Mouse (Mus musculus): ENCODE measurements around the gene Adam22.
"Not testable (repeated sequence)": the region's sequence is repeated elsewhere in the genome, so short reads cannot be mapped to it uniquely, and the experiment has no call there.

Adam22 gene

GRCm38 (mm10) chr5:8312324-8312723, 55.6 kb downstream of the Adam22 start:
- DNase-seq = no peak

- DNase-seq = no peak
These were observed 57.1 kb downstream of the Adam22 start for GRCm38 (mm10) chr5:8310907-8311306.

GRCm38 (mm10) chr5:8297719-8298419, 70.1 kb downstream of the Adam22 start:
- no peak for DNase-seq

DNA sequence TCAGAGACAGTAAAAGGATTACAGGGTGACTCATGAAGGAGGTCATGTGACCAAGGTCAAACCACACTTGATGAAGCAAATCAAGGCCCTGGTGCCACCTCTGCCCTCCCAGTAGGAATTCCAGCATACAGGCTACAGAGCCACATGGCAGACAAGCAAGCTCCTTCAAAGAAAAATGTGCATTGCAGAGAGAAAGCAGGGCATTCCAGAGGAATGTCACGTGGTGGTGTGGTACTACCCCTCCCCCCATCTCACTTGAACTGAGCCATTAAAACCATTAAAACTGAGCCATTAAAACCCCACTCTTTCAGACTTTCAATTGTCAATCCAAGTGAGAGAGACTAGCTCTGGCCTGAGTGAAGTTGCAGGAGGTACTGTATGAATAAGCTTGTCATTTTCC, 74.7 kb downstream of the Adam22 start:
- no peak for DNase-seq

DNA sequence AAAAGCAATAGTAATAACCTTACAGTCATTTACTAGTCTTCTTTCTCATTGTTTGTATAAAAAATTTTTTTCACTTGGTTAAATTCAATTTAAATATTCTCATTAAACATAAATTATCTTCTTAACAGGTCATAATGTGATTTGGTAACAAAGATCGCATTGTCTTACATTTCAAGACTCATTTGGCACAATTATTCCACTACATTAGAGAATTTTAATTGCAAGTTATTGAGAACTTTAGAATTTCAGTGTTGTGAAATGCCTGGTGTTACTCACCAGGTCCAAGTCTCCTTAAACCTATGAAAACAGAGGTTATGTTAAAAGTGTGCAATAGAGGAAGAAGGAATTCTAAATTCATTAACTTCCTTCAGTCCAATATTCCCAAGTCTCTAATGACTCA, 76.5 kb downstream of the Adam22 start:
- no peak for DNase-seq

DNA sequence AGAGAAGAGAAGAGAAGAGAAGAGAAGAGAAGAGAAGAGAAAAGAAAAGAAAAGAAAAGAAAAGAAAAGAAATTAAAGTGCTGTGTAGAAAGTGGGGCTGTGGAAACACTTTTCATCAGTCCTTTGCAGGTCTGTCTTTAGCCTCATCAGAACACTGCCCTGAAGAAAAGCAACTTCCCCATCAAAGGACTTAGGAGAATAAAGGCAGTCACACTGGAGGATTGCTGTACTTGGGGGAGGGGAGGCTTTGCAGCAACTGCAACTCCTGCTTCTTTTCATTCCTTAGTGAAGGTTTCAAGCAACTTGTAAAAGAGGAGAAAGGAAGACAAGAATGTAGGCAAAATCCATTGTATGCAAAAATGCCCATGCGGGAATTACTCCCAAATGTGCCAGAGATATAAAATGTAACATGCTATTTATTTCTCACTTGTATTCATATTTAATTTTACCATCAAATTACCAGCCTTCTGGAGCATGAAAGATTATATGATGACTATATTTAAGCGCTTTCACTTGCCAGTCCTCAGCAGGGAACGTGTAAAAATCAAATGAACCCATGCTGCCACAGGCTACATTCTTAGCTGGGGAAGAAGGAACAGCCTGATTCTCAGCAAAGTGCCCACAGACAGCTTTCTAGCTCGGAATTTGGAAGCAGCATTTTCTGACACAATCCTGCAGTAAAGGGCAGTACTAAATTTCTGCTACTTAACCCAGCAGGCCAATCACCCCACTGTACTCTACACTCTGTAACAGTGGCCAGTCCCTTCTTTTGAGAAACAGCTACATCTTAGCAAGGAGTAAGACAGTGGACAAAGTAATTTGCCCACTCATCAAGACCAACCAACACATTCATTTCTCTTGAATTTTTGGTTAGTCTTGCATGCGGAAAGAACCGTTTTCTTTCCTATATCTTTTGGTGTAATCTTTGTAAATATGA, 78.0 kb downstream of the Adam22 start:
- no peak for DNase-seq

- DNase-seq = no peak
These were observed 83.8 kb downstream of the Adam22 start for GRCm38 (mm10) chr5:8284123-8284522.

DNA sequence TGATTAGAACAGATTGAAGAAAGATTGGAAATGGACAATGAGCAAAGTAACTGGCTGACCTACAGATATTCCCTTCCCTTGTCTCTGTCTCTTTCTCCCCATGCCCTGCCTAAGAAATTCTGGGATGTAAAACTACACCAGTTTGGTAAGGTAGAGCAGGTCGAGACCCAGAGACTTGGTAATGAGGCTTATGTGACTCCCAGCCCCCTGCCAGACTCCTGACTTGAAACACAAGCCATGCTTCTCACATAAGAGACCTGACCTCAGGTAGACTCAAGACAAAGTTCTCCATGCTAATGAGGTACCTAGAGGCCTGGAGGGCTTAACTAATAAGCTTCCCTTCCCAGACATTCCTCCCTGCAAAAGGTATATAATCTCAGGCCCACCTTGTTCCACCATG, 91.8 kb downstream of the Adam22 start:
- no peak for DNase-seq

DNA sequence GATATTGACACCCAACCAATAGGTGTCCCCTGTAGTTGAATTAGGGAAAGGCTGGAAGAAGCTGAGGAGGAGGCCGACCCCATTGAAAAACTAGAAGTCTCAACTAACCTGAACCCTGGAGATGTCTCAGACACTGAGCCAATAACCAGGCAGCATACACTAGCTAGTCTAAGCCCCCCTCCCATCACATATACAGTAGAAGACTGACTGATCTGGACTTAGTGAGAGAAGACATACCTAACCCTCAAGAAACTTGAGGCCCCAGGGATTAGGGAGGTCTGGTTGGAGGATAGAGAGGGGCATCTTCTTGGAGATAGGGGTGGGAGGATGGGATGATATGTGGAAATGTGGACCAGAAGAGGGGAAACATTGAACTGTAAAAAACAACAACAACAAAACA, 110.6 kb downstream of the Adam22 start:
- no peak for DNase-seq

- DNase-seq = peak in 1 of 2 experiments; percentile 15
These were observed 111.5 kb downstream of the Adam22 start for GRCm38 (mm10) chr5:8256487-8256886.

DNA sequence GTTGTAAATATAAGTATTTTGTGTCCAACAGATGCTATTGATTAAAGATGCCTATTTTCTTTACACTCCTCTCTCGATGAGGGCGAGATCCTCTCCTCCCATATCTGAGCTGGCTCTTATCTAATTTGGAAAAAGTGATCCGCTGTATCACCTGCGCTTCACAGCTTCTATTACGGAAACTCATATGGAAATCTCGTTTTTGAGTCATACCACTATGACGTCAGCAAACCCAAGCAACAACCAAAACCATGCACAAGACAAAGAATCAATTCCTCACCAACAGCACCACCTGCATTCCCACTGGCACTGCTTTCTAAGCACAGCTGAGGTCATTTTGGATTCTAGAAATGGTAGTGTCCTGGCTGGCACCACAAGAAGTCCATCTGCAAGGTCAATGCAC, 123.3 kb downstream of the Adam22 start:
- no peak for DNase-seq

DNA sequence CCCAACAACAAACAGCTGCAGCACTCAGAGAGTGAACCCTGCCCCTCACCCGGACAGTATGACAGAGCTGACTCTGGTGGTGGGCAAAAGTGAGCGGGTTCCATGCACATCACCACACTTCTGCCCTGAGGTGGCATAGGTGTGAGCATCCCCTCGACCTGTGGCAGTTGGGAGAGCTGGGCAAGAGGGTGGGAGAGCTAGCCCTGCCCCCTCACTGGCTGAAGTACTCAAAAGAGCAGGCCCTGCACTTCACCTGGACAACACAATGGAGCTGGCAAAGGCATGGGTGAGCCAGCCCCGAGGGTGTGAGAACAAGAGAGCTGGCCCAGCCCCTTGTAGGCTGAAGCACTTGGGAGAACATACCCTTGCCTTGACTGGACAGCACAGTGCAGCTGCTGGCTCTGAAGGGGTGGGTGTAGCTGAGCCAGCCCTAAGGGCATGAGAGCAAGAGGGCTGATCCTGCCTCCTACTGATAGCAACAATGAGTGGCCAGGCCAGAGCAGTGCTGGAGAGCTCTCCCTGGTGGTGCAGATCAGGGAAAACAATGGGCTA, 124.8 kb downstream of the Adam22 start:
- peak in 1 of 2 experiments; percentile 25 for DNase-seq

- no peak for DNase-seq
These were observed 125.3 kb downstream of the Adam22 start for GRCm38 (mm10) chr5:8242660-8243059.

DNA sequence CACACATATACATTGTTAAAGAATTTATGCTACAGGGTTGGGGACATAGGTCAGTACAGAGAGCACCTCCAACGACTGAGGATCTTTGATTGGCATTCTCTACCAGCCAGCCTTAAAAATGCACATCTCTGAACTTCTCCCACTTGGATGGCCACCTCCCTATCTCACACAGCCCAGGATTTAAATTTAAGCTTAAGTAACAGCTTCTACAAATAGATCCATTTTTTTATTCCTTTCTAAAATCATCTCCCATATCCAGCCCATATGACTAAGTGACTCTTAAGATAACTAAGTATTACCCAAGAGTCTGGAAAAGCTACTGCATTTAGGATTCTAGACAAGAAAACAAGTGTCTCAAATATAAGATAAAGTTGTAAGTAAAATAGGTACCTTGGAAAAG, 140.9 kb downstream of the Adam22 start:
- DNase-seq = no peak

GRCm38 (mm10) chr5:8224321-8224705, 143.6 kb downstream of the Adam22 start:
- no peak for DNase-seq

GRCm38 (mm10) chr5:8223597-8224320, 144.2 kb downstream of the Adam22 start:
- no peak for DNase-seq

DNA sequence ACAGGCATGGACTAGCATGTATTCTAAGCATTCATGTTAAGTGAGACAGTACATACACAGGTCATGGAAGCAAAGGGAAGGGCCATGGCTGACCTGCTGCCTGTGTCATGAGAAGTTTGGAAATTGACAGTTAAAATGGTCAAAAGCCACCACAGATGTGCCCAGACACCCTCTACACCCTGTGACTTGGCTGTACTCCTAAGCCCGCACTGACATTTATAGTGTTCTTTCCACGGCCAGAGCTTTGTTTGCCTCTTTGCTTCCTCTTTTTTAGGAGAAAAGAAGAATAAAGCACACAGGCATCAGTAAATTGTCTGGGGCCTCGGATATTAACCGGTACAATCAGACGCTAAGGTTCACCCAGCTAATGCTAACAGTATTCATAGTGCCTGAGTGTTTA, 146.3 kb downstream of the Adam22 start:
- DNase-seq = no peak

- no peak for DNase-seq
These were observed 152.1 kb downstream of the Adam22 start for GRCm38 (mm10) chr5:8215841-8216240.

- DNase-seq = not testable (repeated sequence)
These were observed 183.0 kb downstream of the Adam22 start for GRCm38 (mm10) chr5:8184992-8185391.

DNA sequence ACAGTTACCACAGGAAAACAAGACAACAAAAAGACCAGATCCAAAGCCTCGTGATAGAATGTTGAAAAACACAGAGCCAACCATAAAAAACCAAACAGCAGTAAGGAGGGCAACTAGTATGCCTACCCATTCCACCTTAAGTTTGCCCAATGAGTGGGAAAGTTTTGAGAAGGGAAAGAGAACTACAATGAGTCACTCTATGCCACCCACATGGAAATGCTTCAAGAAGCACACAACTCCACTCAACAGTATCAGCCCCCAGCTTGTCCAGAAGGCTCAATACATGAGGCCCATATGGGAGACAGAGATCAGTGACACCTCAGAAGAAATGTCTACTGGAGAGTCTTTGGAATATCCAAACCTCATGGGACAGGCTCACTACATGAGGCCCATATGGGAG, 187.3 kb downstream of the Adam22 start:
- no peak for DNase-seq

GRCm38 (mm10) chr5:8178111-8178510, 189.8 kb downstream of the Adam22 start:
- no peak for DNase-seq

DNA sequence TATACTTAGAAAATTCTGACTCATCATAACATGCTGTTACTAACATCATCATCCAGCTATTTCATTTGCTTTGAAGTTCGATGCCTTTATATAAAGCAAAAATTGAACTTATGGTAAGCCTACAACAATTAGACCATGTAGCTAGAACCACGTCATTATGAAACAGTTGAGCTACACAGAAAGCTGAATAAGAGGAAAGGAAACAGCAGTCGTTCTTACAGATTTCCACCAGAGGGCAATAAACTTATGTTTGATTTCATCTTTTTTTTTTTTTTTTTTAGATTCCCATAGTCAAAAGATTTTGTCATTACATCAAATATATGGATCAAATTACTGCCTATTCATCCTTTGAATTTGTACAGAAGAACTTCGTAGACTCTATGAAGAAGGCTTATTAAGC, 203.2 kb downstream of the Adam22 start:
- DNase-seq = no peak

GRCm38 (mm10) chr5:8151645-8152044, 216.3 kb downstream of the Adam22 start:
- no peak for DNase-seq
